Comparison of ENCODE assay signal across 25 mouse cellular contexts in the genomic region with DNA sequence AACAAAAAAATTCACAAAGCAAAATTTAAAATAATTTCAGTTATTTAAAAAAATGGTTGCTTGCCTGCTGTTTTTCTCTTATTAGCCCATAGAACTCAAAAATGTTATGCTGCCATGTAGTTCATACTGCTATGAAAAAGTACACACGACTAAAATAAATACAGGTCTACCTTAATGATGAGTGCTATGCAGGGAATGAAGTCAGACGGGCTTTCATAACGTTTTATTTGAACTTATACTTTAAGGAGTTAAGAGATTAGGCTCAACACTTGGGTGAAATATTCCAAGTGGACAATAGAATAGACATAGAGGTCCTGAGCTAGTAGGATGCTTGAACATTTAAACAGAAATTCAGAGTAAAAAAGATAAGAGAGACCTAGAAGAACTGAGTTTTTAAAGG.
"Had no signal": no experiment of that assay in that cellular context is flagged by ENCODE, and none has a peak within 500 bp of the region (broad histone marks: within the 10 kb centered on the region; RNA-seq: fewer than 3 reads in every experiment).

No protein-coding gene starts in this region.

- DNase-seq: forebrain, postnatal 0 days; gastrocnemius, postnatal 14 days; gastrocnemius, postnatal 36 days; heart, adult 11 months; heart, adult 2 months; heart, postnatal 14 days; heart, postnatal 36 days; kidney, adult 11 months; kidney, adult 2 months; kidney, adult 9 months; kidney, postnatal 25 days; kidney, postnatal 4 days had no signal

- H3K4me1 ChIP-seq: heart, embryonic 13.5 days; heart, embryonic 15.5 days; hindbrain, embryonic 13.5 days; hindbrain, embryonic 15.5 days; kidney, embryonic 15.5 days; limb, embryonic 10.5 days had no signal

- H3K9me3 ChIP-seq: heart, embryonic 13.5 days; heart, embryonic 15.5 days; hindbrain, embryonic 13.5 days; hindbrain, embryonic 15.5 days; kidney, embryonic 15.5 days; limb, embryonic 10.5 days; limb, embryonic 12.5 days had no signal

- H3K36me3 ChIP-seq: heart, embryonic 13.5 days; heart, embryonic 15.5 days; hindbrain, embryonic 13.5 days; hindbrain, embryonic 15.5 days; kidney, embryonic 15.5 days; limb, embryonic 10.5 days; limb, embryonic 12.5 days had no signal

- ATAC-seq: forebrain, postnatal 0 days; hindbrain, postnatal 0 days; intestine, embryonic 16.5 days had no signal

- H3K27ac ChIP-seq: heart, adult 2 months; heart, embryonic 13.5 days; heart, embryonic 15.5 days; hindbrain, embryonic 13.5 days; hindbrain, embryonic 15.5 days; hindbrain, postnatal 0 days; kidney, embryonic 15.5 days; kidney, postnatal 0 days; layer of hippocampus, adult 2 months; left cerebral cortex, adult 2 months; limb, embryonic 10.5 days; limb, embryonic 12.5 days had no signal

- H3K4me3 ChIP-seq: heart, adult 2 months; heart, embryonic 13.5 days; heart, embryonic 15.5 days; hindbrain, embryonic 13.5 days; hindbrain, embryonic 15.5 days; kidney, embryonic 15.5 days; layer of hippocampus, adult 2 months; left cerebral cortex, adult 2 months; limb, embryonic 10.5 days; limb, embryonic 12.5 days had no signal

- H3K9ac ChIP-seq: forebrain, postnatal 0 days; heart, embryonic 13.5 days; heart, embryonic 15.5 days; hindbrain, embryonic 13.5 days; hindbrain, embryonic 15.5 days; kidney, embryonic 15.5 days; limb, embryonic 12.5 days had no signal

- H3K27me3 ChIP-seq: heart, embryonic 13.5 days; heart, embryonic 15.5 days; hindbrain, embryonic 13.5 days; hindbrain, embryonic 15.5 days; kidney, embryonic 15.5 days; limb, embryonic 12.5 days had no signal

- H3K4me2 ChIP-seq: heart, embryonic 11.5 days; heart, embryonic 13.5 days; heart, embryonic 15.5 days; hindbrain, embryonic 13.5 days; hindbrain, embryonic 15.5 days; kidney, embryonic 15.5 days; limb, embryonic 12.5 days had no signal
